Mouse (Mus musculus) kidney, postnatal 36 days (tissue): ENCODE measurements around the gene Urad.

Experiments used
- DNase-seq, 2 experiments: peaks; one replicate each; pipeline ENCODE4 v3.0.0; 2021 to 2022; ENCODE audit warnings: mixed read lengths in 2 of 2

The Urad gene

GRCm38 (mm10) chr5:147322183-147322582, at the start of gene Urad:
Urad (minus strand) TSS chr5:147322440.
- DNase-seq = no peak

- DNase-seq = no peak
Observed at GRCm38 (mm10) chr5:147370276-147370675, 48.0 kb upstream of the Urad start.

GRCm38 (mm10) chr5:147368221-147368620, 46.0 kb upstream of the Urad start:
- DNase-seq = peak in 1 of 2 experiments; percentile 4

DNA sequence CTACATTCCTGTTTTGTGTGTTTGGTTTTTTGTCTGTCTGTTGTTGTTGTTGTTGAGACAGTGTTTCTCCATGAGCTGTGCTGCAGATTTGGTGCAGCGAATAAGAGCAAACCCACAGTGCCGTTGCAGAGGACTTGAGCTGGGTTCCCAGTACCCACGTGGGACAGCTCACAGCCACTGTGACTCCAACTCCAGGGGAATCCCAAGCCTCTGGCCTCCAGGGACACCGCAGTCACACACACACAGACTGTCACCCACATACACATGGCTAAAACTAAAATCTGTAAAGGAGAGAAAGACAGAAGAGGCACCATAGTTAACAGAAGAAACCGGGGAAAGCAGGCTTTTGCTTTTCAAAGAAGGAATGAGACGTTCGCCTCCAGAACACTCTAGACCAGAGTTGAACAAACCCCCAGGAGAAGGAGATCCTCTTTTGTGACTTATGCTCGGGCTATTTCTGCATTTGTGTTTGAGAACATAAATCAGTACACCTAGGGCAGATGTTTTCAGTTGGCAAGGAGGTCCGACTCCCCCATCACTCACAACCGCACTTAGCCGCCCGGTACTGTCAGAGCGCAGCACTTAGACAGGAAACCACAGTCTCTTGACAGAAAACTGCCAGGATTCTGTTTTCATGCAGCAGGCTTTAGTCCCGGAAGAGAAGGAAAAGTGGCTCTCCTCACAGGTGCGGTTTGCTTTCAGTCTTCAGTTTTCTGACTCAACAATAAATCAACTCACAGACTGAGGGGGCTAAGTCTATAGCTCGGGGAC, 43.9 kb upstream of the Urad start:
- peak in 1 of 2 experiments; percentile 2 for DNase-seq

- peak; percentile 4 to 9 for DNase-seq
Observed at GRCm38 (mm10) chr5:147363054-147363453, 40.8 kb upstream of the Urad start.

DNA sequence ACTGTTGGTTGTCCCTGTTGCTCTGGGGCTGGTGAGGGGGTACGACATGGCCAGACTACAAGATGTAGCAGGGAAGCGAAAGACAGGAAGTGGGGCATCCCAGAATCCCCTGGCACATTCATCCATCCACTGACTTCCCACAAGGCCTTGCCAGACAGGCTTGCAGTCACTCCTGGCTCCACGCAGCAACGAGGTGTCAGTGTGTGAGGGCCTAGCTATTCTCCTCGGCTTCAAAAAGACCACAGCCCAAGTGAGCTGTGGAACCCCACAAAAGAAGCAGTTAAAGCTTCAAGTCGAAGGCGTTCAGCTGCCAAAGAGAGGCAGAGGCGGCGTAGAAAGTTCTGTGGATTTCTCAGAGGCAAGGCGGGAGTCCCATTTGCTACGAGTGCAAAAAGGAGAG, 36.2 kb upstream of the Urad start:
- no peak for DNase-seq

- DNase-seq = peak in 1 of 2 experiments; percentile 43
Observed at GRCm38 (mm10) chr5:147357536-147357935, 35.3 kb upstream of the Urad start.

- DNase-seq = no peak
Observed at GRCm38 (mm10) chr5:147356260-147357055, 34.2 kb upstream of the Urad start.

DNA sequence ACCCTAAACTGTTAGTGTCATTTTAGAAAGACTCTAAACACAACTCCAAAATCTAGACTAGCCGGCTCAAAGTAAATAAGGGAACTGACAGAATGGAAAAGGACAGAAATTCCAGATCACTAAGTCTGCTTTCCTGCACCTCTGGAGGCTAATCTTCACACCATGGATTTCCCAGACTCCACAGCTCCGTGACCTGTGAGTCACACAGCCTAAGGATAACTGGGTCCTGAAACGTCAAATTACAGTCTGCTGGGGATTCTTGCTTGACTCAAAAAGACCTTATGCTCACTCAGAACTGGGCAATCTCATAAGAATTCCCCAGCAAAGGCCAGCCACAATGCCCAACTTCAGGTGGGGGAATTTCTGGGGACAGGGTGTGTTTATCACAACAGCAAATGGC, 33.5 kb upstream of the Urad start:
- no peak for DNase-seq

DNA sequence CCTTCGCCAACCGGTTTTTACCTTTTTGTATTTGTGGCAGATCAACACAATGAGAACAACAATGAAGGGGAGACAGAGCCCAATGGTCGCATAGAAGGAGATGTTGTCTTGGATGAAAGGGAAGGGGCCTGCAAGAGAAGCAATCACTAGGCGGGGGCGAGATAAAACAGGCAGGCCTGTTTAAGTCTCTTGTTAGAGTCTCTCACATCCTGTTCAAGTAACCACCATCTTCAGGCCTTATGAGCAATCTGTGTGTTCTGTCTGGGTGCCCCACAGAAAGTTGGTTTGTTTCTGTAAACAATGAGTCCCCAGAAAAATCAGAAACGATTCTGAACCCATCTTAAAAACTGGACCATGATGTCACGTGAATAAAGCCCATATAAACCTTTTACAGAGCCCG, 32.7 kb upstream of the Urad start:
- DNase-seq = no peak

- no peak for DNase-seq
Observed at GRCm38 (mm10) chr5:147354161-147354780, 32.0 kb upstream of the Urad start.

DNA sequence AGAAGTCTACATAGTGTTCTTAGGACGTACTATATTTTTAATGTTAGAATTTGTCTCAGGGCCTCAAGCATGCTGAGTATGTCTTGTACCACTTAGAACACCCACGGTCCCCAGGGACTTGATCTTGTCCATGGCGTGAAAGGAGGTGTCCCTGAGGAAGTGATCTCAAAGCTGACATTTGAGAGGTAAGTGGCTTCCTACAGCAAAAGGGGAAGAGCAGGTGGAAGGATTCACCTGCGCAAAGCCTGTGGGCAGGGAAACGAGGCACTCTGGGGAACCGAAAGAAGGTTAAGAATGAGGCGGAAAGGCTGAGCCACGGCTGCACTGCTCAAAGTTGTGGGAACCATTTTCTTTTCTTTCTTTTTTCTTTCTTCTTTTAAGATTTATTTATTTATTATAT, 29.7 kb upstream of the Urad start:
- DNase-seq = no peak

GRCm38 (mm10) chr5:147345981-147346380, 23.7 kb upstream of the Urad start:
- DNase-seq = no peak

DNA sequence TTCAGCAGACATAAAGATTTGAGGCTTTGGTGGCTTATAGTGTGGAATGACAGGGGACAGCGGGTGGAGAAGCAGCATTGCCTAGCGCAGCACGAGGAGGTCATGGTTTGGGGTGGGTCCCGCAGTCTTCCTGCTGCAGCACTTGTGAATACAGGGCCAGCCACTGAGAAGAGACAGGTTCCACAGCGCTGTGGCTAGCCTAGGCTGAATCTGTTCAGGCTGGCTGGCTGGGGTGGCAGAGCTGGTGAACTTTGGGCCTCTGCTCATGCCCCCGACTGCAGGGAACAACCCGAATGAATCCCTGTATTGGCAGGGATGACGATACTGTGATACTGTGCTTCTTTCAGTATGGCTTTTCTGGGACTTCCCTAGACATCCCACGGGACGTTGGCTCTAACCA, 21.7 kb upstream of the Urad start:
- DNase-seq = no peak

DNA sequence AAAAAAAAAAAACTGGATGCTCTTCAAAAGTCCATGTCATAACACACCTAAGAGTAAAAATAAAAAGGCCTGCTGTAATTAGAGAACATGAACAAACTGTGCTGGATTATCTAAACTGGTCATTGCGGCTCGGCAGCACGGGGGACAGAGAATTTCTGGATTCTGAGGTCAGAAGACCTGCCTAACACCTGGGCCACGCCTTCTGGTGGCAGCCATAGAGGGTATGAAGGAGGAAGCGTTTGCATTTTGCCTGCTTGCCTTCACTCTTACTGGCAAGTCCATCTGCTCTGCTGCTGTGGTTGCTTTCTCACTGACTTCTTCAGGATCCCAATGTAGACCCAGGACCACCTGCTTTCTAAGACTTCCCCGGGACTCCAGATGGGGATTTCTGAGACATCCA, 20.7 kb upstream of the Urad start:
- no peak for DNase-seq

- DNase-seq = peak; percentile 10 to 16
Observed at GRCm38 (mm10) chr5:147340741-147341414, 18.6 kb upstream of the Urad start.

DNA sequence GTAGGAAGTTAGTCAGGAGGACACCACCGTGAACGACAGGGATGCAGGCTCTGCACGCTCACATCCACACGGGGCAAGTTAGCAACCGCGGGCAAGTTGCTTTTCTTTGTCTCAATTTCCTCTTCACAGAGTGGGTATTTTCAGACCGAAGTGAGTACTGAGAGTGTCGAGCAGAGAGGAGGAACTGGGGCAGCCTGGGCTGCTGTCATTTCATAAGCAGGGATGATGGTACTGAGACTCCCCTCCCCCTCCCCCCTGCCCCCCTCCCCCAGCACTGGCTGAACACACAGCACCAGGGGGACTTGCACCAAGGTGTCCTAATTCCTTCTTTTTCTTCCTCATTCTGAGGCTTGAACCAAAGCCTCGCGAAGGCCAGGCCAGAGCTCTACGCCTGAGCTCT, 17.3 kb upstream of the Urad start:
- DNase-seq = no peak

- DNase-seq = no peak
Observed at GRCm38 (mm10) chr5:147338967-147339366, 16.7 kb upstream of the Urad start.

GRCm38 (mm10) chr5:147332711-147333110, 10.5 kb upstream of the Urad start:
- DNase-seq = no peak

DNA sequence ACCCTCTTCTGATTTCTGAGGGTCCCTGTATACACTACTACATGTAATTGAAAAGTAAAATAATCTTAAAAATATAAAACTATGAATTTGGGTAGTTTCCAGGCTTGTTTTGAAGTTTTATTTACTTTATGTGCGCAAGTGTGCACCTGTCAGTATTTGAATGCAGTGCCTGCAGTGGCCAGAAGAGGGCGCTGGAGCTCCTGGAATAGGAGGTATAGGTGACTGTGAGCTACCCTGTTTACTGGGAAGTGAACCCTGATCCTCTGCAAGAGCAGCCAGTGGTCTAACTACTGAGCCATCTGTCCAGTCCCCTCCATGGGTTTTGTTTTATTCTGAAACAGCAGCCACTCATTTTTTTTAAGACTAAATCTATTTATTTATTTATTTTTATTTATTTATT, 9.3 kb upstream of the Urad start:
- peak in 1 of 2 experiments; percentile 76 for DNase-seq

DNA sequence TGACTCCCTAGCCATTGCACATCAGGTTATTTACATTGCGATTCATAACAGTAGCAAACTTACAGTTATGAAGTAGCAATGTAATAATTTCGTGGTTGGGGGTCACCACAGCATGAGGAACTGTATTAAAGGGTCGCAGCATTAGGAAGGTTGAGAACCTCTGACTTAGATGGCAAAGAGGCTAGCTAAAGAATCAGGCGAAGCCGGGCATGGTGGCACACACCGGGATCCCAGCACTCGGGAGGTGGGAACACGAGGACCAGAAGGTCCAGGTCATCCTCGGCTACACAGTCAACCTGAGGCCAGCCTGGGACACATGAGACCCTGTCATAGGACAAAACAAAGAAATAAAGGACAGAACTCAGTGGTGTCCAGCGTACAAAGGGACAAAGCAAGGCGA, 7.7 kb upstream of the Urad start:
- DNase-seq = no peak

DNA sequence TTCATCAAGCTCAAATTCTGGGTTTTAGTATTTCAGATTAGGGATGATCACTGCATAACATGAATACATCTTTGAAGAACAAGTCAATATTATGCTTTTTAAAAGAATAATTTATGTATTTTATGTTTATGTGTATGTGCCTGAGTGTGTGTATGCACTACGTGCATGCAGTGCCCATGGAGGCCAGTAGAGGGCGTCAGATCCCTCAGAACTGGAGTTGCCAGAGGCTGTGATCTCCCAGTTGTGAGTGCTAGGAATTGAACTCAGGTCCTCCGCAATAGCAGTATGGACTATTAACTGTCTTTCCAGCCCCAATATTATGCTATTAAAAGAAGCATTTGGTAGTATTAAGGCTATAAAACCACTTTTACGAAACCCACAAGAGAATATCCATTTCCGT, 5.4 kb upstream of the Urad start:
- DNase-seq = no peak

GRCm38 (mm10) chr5:147325931-147326330, 3.7 kb upstream of the Urad start:
- no peak for DNase-seq
